Mouse (Mus musculus): Measurements from ENCODE around the gene Tmem171. TPM values are rescaled to one million over a fixed set of nuclear protein-coding genes. Genes with fewer than 3 reads are reported as not detected.

The Tmem171 gene
- polyA plus RNA-seq, 1 experiment from 2014 or later = 1.9 TPM

DNA sequence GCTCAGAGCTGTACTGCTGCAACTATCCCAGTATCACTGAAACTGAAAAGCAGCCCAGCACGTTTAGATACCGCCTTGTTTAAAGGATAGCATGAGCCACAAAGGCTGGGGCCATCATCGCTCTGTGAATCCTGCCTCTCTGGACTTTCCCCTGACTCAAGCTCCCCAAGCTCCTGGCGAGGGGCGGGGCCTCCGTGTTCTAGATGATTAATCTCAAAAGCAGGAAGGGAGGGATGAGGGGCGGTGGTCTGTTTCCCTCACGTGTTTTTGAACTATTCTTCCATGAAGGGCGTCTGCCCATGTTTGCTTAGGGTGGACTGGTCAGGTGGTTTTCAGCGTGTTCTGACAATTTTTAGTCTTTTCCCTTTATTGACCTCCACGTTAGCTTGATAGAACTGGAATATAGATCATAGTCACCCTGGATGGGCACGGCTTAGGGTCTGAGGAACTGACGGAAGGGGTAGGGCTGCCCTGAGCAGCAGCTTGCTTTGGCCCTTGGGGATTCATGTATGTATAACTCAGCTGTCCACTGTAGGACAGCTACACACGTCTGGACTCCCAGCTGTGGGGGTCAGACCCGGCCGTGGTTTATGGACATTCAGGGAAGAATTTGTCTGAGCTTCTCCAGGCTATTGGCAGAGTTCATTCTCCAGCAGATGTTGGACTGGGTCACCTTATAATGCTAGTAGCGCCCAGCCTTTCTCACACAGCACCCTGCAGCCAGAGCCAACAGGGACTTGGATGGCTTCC is 43.2 kb downstream of the Tmem171 start:
- 53% methylated on average over 17 of the region's 17 CpGs for WGBS
- Histone ChIP-seq H3K27me3 (ENCODE audit: control insufficient read depth, insufficient read depth, low read length) (no peaks in the 10 kb centered on the region), H3K4me1 (ENCODE audit: control insufficient read depth, insufficient read depth, low read length) (peaks cover 25% of the 10 kb centered on the region), H3K4me2 (replicated peaks; ENCODE audit: low read depth, low read length) (no peak overlapping the region), H3K36me3 (ENCODE audit: control insufficient read depth, insufficient read depth, low read length) (no peaks in the 10 kb centered on the region), H3K9me3 (ENCODE audit: control insufficient read depth, low read depth, low read length) (no peaks in the 10 kb centered on the region), H3K4me3 (ENCODE audit: low read depth, low read length) (no peak overlapping the region), H3K9ac (replicated peaks; ENCODE audit: low read depth, low read length) (no peak overlapping the region), H3K27ac (ENCODE audit: low read length) (no peak overlapping the region)
- ATAC-seq (ENCODE audit: insufficient number of reproducible peaks, insufficient read depth, low FRiP score, low read depth) = peak; percentile 50; the same call in 1 of the 2 replicates

DNA sequence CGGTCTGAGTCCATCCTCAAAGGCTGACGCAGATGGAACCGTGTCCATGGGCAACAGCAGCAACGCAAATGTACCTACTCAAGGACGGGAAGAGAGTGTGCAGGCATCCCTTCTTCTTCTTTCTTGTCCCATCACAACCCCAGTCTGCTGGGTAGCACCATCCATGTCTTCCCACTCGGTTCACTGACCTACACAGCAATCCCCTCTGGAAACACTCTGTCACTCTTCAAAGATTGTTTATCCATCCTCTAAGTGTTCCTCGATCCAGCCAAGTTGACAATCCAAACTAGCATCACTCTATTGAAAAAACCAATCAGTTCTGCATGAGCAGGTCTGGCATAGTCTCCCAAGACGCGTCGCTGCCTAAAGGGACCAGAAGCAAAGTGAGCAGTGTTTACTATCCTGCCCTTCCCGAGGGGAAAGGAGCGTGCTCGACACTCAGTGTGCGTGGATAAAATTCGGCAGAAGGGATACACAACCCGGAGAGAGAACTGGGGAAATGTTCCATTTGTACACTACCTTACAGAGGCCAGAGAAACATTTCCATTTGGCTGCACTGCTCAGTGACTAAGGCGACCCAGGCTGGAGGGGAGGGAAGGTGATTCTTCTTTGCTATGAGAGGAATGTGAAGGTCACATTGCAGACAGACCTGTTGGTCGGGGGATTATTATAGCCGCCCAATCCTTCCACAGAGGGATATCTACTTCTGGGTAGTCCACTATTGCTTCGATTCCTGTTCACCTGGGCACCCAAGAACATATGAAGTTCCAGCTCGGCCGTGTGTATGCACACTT is 46.7 kb downstream of the Tmem171 start:
- Histone ChIP-seq H3K4me1 (ENCODE audit: control insufficient read depth, insufficient read depth, low read length) (peaks cover 15% of the 10 kb centered on the region), H3K9me3 (ENCODE audit: control insufficient read depth, low read depth, low read length) (no peaks in the 10 kb centered on the region), H3K4me2 (replicated peaks; ENCODE audit: low read depth, low read length) (no peak overlapping the region), H3K27ac (ENCODE audit: low read length) (no peak overlapping the region), H3K36me3 (ENCODE audit: control insufficient read depth, insufficient read depth, low read length) (no peaks in the 10 kb centered on the region), H3K27me3 (ENCODE audit: control insufficient read depth, insufficient read depth, low read length) (no peaks in the 10 kb centered on the region), H3K4me3 (ENCODE audit: low read depth, low read length) (no peak overlapping the region), H3K9ac (replicated peaks; ENCODE audit: low read depth, low read length) (no peak overlapping the region)
- WGBS = 79% methylated on average over 22 of the region's 22 CpGs
- ATAC-seq (ENCODE audit: insufficient number of reproducible peaks, insufficient read depth, low FRiP score, low read depth) = no peak

DNA sequence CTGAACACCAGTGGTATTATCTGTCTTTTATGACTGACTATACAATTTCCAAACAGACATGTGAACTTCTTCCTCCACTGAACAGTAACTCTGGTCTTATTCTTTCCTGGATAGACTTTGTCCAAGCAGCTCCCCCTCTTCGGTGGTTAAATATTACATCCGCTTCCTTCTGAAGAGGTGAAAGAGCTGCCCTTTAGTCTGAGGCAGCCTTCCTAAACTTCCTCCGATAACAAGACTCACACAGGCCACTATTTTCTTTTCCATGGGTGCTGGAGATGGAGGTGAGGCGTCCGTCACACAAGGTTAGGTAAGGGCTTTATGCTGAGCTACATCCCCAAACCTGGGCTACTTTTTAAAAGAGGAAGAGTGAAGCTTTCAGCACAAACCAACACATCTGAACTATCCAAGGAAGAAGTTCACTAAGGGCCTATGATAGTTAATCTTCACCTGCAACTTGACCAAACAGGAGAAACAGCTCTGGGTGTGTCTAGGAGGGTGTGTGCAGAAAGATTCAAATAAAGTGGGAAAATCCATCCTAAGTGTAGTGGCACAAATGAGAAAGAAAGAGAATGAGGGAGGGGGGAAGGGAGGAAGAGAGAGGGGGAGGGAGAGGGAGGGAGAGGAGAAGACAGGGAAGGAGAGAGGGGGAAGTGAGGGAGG is 56.0 kb downstream of the Tmem171 start:
- H3K4me3 ChIP-seq (ENCODE audit: low read depth, low read length) = no peak overlapping the region
- H3K4me2 ChIP-seq (replicated peaks; ENCODE audit: low read depth, low read length) = no peak overlapping the region
- no peaks in the 10 kb centered on the region for H3K36me3 ChIP-seq (ENCODE audit: control insufficient read depth, insufficient read depth, low read length)
- ATAC-seq (ENCODE audit: insufficient number of reproducible peaks, insufficient read depth, low FRiP score, low read depth) = no peak
- no peak overlapping the region for H3K9ac ChIP-seq (replicated peaks; ENCODE audit: low read depth, low read length)
- no peaks in the 10 kb centered on the region for H3K27me3 ChIP-seq (ENCODE audit: control insufficient read depth, insufficient read depth, low read length)
- 70% methylated on average over 5 of the region's 5 CpGs for WGBS
- H3K4me1 ChIP-seq (ENCODE audit: control insufficient read depth, insufficient read depth, low read length) = no peaks in the 10 kb centered on the region
- no peaks in the 10 kb centered on the region for H3K9me3 ChIP-seq (ENCODE audit: control insufficient read depth, low read depth, low read length)
- no peak overlapping the region for H3K27ac ChIP-seq (ENCODE audit: low read length)

DNA sequence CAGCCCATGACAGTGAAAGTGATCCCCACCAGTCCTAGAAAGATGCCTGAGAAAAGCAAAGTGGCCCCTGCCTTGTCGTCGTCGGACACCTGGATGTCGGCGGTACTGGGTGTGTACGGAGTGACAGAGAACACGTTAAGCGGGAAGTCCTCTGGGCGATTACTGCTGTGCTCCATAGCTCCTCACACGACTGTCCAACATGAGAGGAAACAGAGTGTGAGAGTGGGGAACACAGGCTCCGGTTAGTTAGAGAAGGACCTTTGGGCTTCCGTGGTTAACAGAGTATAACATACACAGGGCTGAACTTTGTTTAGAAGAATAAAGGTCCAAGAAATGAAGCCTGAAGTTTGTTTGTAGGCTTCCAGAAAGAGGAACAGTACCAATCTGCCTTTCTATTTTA is 57.5 kb downstream of the Tmem171 start, which contains the start of gene Tmem174:
TSS of gene Tmem174 (minus strand) at position 266 of the 400 bp plus-strand sequence.
- Histone ChIP-seq H3K27me3 (ENCODE audit: control insufficient read depth, insufficient read depth, low read length) (no peaks in the 10 kb centered on the region), H3K9ac (replicated peaks; ENCODE audit: low read depth, low read length) (no peak within 1 kb of the TSS), H3K36me3 (ENCODE audit: control insufficient read depth, insufficient read depth, low read length) (no peaks in the 10 kb centered on the region), H3K4me2 (replicated peaks; ENCODE audit: low read depth, low read length) (no peak within 1 kb of the TSS), H3K9me3 (ENCODE audit: control insufficient read depth, low read depth, low read length) (no peaks in the 10 kb centered on the region), H3K4me1 (ENCODE audit: control insufficient read depth, insufficient read depth, low read length) (no peaks in the 10 kb centered on the region), H3K27ac (ENCODE audit: low read length) (no peak within 1 kb of the TSS), H3K4me3 (ENCODE audit: low read depth, low read length) (no peak within 1 kb of the TSS)
- WGBS = 89% methylated on average over 12 of the region's 12 CpGs
- no peak for ATAC-seq (ENCODE audit: insufficient number of reproducible peaks, insufficient read depth, low FRiP score, low read depth)

DNA sequence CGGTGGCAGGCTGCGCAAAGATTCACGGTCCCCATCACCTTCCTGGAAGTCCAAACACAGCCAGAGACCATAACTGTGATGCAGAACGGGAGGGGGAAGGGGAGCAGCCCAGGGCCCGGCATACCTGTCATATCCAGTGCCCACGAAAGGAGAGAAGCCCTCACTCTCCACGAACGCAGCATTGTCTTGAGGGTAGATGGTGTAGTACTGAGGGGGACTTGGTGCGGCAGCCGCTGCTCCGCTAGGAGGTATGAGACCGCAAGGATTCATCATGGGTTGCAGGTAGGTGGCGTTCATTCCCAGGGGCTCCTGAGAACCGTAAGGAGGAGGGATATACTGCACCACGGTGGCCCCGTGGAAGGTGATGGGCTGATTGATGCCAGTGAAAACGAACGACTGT is 58.1 kb downstream of the Tmem171 start:
- Histone ChIP-seq H3K9ac (replicated peaks; ENCODE audit: low read depth, low read length) (no peak overlapping the region), H3K4me3 (ENCODE audit: low read depth, low read length) (no peak overlapping the region), H3K4me1 (ENCODE audit: control insufficient read depth, insufficient read depth, low read length) (no peaks in the 10 kb centered on the region), H3K27me3 (ENCODE audit: control insufficient read depth, insufficient read depth, low read length) (no peaks in the 10 kb centered on the region), H3K9me3 (ENCODE audit: control insufficient read depth, low read depth, low read length) (no peaks in the 10 kb centered on the region), H3K27ac (ENCODE audit: low read length) (no peak overlapping the region), H3K36me3 (ENCODE audit: control insufficient read depth, insufficient read depth, low read length) (no peaks in the 10 kb centered on the region), H3K4me2 (replicated peaks; ENCODE audit: low read depth, low read length) (no peak overlapping the region)
- 55% methylated on average over 18 of the region's 18 CpGs for WGBS
- ATAC-seq (ENCODE audit: insufficient number of reproducible peaks, insufficient read depth, low FRiP score, low read depth) = no peak

Other genes with a start within 250 kb of the Tmem171 start
- gene Gm10320, start 202.8 kb downstream of the Tmem171 start, polyA plus RNA-seq (2014; fragmentation: Nextera tagmentation; extraction: Ambion mirVana) = 1.2 and 1.4 TPM in 2 replicates
- not detected in 2 replicates for gene Tmem174, start 57.4 kb downstream of the Tmem171 start, polyA plus RNA-seq (2014; fragmentation: Nextera tagmentation; extraction: Ambion mirVana)
- 50.0 and 50.2 TPM in 2 replicates for gene Fcho2, start 120.6 kb upstream of the Tmem171 start, polyA plus RNA-seq (2014; fragmentation: Nextera tagmentation; extraction: Ambion mirVana)
- gene Tnpo1, start 231.6 kb upstream of the Tmem171 start, polyA plus RNA-seq (2014; fragmentation: Nextera tagmentation; extraction: Ambion mirVana) = 74.6 and 75.1 TPM in 2 replicates